Mouse (Mus musculus): ENCODE measurements at regions not wholly inside any gene's neighbourhood (a gene's known extent, or its start where the extent isn't known, plus 50 kb on each side); places are given as distances from the start of the nearest gene placed in this dataset.

GRCm38 (mm10) chr14:64591091-64591976 is 487.2 kb downstream of the Prss52 start:
- TF ChIP-seq CTCF (IDR thresholded peaks at IDR 0.05; ENCODE audit: borderline replicate concordance, insufficient read depth, low read length) (no peak), POLR2A (IDR thresholded peaks at IDR 0.05; ENCODE audit: low read depth, low read length) (no peak)

Measured in embryonic fibroblast, embryonic 13.5 days (primary cell).